Mouse (Mus musculus) brain, embryonic 14.5 days (tissue): ENCODE results near the gene Baz2b.

Source experiments
- CTCF ChIP-seq: fragments of 200-500 bp; IDR thresholded peaks from 2 replicates; pipeline ENCODE4 v1.5.1; 2012; ENCODE audit warnings: inconsistent platforms, mild to moderate bottlenecking, moderate library complexity, borderline replicate concordance; ENCODE audit not compliant: insufficient read depth, insufficient read length; ENCODE audit errors: extremely low read depth
- POLR2A ChIP-seq: fragments of 200-500 bp; IDR thresholded peaks from 2 replicates; pipeline ENCODE4 v1.6.1; 2012; ENCODE audit warnings: mild to moderate bottlenecking, inconsistent platforms, borderline replicate concordance; ENCODE audit not compliant: poor library complexity, insufficient read depth, insufficient read length, severe bottlenecking; ENCODE audit errors: extremely low read depth

DNA sequence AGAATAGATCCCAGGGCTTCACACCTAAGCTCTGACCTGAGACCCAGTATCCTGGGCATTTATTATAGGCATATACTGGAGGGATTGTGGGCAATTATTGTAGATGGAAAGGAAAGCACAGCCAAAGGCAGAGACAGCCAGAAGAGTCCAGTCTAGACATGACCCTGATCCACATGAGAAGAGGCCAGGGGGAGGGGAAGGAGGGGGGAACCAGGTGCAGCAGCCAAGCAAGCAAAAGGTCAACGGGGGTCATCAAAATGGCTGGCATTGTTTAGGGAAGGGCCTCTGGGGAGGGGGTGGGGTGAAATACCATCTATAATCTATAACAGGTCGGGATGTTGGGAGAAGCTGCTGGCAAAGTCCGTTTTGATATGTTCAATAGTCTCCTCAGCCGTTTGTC is 128.8 kb downstream of the Baz2b start:
- TF ChIP-seq CTCF (no peak), POLR2A (no peak)
